In the genomic region with DNA sequence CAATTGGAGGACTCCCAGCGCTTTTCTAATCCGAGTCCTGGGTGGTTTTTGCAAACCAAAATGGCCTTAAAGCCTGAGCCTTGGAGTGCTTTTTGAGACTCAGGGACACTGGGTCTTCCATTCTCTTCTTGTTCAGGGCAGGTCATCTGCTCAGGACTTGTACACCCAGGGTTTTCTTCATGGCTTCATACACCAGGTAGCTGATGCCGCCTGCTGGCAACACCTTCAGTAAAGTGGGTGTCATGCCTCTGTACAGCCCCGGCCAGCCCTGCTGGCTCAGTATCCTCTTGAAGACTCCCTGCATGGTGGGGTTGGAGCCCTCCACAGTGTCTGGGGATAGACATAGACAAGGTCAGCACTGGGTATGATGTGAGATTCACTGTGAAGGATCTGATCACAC, we compare ENCODE assay signal across 11 mouse cellular contexts. TPM values are rescaled to one million over a fixed set of nuclear protein-coding genes. Genes with fewer than 3 reads are reported as not detected.
DNase-seq lines count a peak whose midpoint lies in the region; ATAC-seq and TF ChIP-seq lines count a peak whose summit lies in the region.
"Had no signal": no experiment of that assay in that cellular context is flagged by ENCODE, and none has a peak within 500 bp of the region (broad histone marks: within the 10 kb centered on the region; RNA-seq: fewer than 3 reads in every experiment).

No protein-coding gene starts in this region.

- no peak for TF ChIP-seq CTCF in cerebellum, adult 2 months (IDR thresholded peaks at IDR 0.05; ENCODE audit: borderline replicate concordance, insufficient read depth, low read depth, low read length)

- 86% methylated on average over 4 of the region's 4 CpGs for WGBS in cerebellum, adult 2 months
- 85% methylated on average over 4 of the region's 4 CpGs for WGBS in liver, embryonic 11.5 days
- WGBS in intestine, embryonic 14.5 days: 88% methylated on average over 4 of the region's 4 CpGs
- WGBS in neural tube, embryonic 13.5 days: 87% methylated on average over 4 of the region's 4 CpGs

- H3K4me2 ChIP-seq in liver, embryonic 11.5 days: peak overlapping the region; percentile 78
- peak overlapping the region; percentile 65; the same call in 1 of the 2 replicates for H3K4me2 ChIP-seq in intestine, embryonic 14.5 days (ENCODE audit: low read length)
- H3K4me2 ChIP-seq in neural tube, embryonic 13.5 days: peak overlapping the region; percentile 68; the same call in 1 of the 2 replicates

- no peak overlapping the region for H3K4me3 ChIP-seq in cerebellum, adult 2 months (replicated peaks; ENCODE audit: insufficient read depth, low read depth, low read length)
- H3K4me3 ChIP-seq in liver, embryonic 11.5 days (ENCODE audit: low read depth, low read length): no peak overlapping the region
- H3K4me3 ChIP-seq in intestine, embryonic 14.5 days (ENCODE audit: low read depth, low read length): no peak overlapping the region
- H3K4me3 ChIP-seq in neural tube, embryonic 13.5 days: peak overlapping the region; percentile 45

- H3K27me3 ChIP-seq in cerebellum, adult 2 months (ENCODE audit: control insufficient read depth, insufficient read depth, low read length): no peaks in the 10 kb centered on the region
- H3K27me3 ChIP-seq in liver, embryonic 11.5 days (replicated peaks; ENCODE audit: control insufficient read depth, insufficient read depth, low read length): no peaks in the 10 kb centered on the region; the same call in 1 of the 2 replicates
- no peaks in the 10 kb centered on the region for H3K27me3 ChIP-seq in intestine, embryonic 14.5 days (replicated peaks; ENCODE audit: control insufficient read depth, insufficient read depth, low read length)
- peaks cover 3% of the 10 kb centered on the region for H3K27me3 ChIP-seq in neural tube, embryonic 13.5 days

- H3K27ac ChIP-seq in cerebellum, adult 2 months (ENCODE audit: insufficient read depth, low read length): 0 out of 2 replicates have a peak overlapping the region, but pooled peaks have one; percentile 30
- H3K27ac ChIP-seq in liver, embryonic 11.5 days (ENCODE audit: low read depth, low read length): no peak overlapping the region
- no peak overlapping the region for H3K27ac ChIP-seq in intestine, embryonic 14.5 days (ENCODE audit: low read depth)
- peak overlapping the region; percentile 90; the same call in 1 of the 2 replicates for H3K27ac ChIP-seq in neural tube, embryonic 13.5 days (replicated peaks)

- DNase-seq in cerebellum, adult 2 months: peak in 1 of 2 experiments; percentile 30
- no peak for DNase-seq in liver, embryonic 11.5 days (ENCODE audit: low spot score)
- no peak for DNase-seq in liver
- DNase-seq in intestine, embryonic 14.5 days (ENCODE audit: low spot score): no peak
- DNase-seq in left cerebral cortex, postnatal 25 days (ENCODE audit: low spot score in 2 of 2): no peak
- no peak for DNase-seq in left cerebral cortex, adult 11 months (ENCODE audit: low spot score)

- TF ChIP-seq POLR2A in cerebellum, adult 2 months (IDR thresholded peaks at IDR 0.05; ENCODE audit: borderline replicate concordance, insufficient read depth, low read length): no peak

- H3K9ac ChIP-seq in liver, embryonic 11.5 days (ENCODE audit: low read depth, low read length): no peak overlapping the region; the same call in 1 of the 2 replicates
- no peak overlapping the region for H3K9ac ChIP-seq in intestine, embryonic 14.5 days (ENCODE audit: low read length)
- no peak overlapping the region for H3K9ac ChIP-seq in neural tube, embryonic 13.5 days

- H3K4me1 ChIP-seq in cerebellum, adult 2 months (ENCODE audit: control insufficient read depth, insufficient read depth, low read length): peaks cover 5% of the 10 kb centered on the region
- H3K4me1 ChIP-seq in liver, embryonic 11.5 days (replicated peaks; ENCODE audit: control insufficient read depth, insufficient read depth, low read length): peaks cover 14% of the 10 kb centered on the region
- peaks cover 13% of the 10 kb centered on the region for H3K4me1 ChIP-seq in intestine, embryonic 14.5 days (replicated peaks; ENCODE audit: control insufficient read depth, insufficient read depth, low read length)
- H3K4me1 ChIP-seq in neural tube, embryonic 13.5 days (replicated peaks): peaks cover 29% of the 10 kb centered on the region

- intact Hi-C loops in left cerebral cortex, postnatal 25 days (cut with DNase I): no loop called here

- ATAC-seq in cerebellum, adult (ENCODE audit: insufficient number of reproducible peaks, low FRiP score, low TSS enrichment): no peak
- ATAC-seq in liver, embryonic 11.5 days (replicated peaks; ENCODE audit: low FRiP score): no peak
- ATAC-seq in intestine, embryonic 14.5 days (replicated peaks; ENCODE audit: low FRiP score, low TSS enrichment, low read depth): no peak
- ATAC-seq in neural tube, embryonic 13.5 days (ENCODE audit: low read depth): no peak

- H3K9me3 ChIP-seq in liver, embryonic 11.5 days (ENCODE audit: control insufficient read depth, low read length): no peaks in the 10 kb centered on the region
- H3K9me3 ChIP-seq in intestine, embryonic 14.5 days (ENCODE audit: control insufficient read depth, low read length): no peaks in the 10 kb centered on the region
- no peaks in the 10 kb centered on the region for H3K9me3 ChIP-seq in neural tube, embryonic 13.5 days

- peaks cover 11% of the 10 kb centered on the region for H3K36me3 ChIP-seq in liver, embryonic 11.5 days (ENCODE audit: control insufficient read depth, insufficient read depth, low read length)
- H3K36me3 ChIP-seq in intestine, embryonic 14.5 days (ENCODE audit: control insufficient read depth, insufficient read depth, low read length): peaks cover 13% of the 10 kb centered on the region
- peaks cover 10% of the 10 kb centered on the region for H3K36me3 ChIP-seq in neural tube, embryonic 13.5 days

RNA-seq across cellular contexts. Expression of a gene that starts 1.5 kb away (rescaled TPM):
- polyA plus RNA-seq in cerebellum, adult 2 months (2012; rRNA removed): 67.7 and 70.3 TPM in 2 replicates
- 46.7 and 51.1 TPM in 2 replicates for polyA plus RNA-seq in liver, embryonic 11.5 days (2014; fragmentation: Nextera tagmentation; extraction: Ambion mirVana)
- polyA plus RNA-seq in intestine, embryonic 14.5 days (2014; fragmentation: Nextera tagmentation; extraction: Ambion mirVana): 45.9 and 59.1 TPM in 2 replicates
- 33.5 and 34.2 TPM in 2 replicates for polyA plus RNA-seq in neural tube, embryonic 13.5 days (2015; fragmentation: Nextera tagmentation; extraction: Ambion mirVana)
- total RNA-seq in left cerebral cortex, postnatal 25 days (2021): 100 to 1,000 TPM; 103 to 110 TPM

RNA-seq across cellular contexts. Expression of a gene that starts 8.6 kb away (rescaled TPM):
- polyA plus RNA-seq in cerebellum, adult 2 months (2012; rRNA removed): 0.17 and 0.29 TPM in 2 replicates
- polyA plus RNA-seq in liver, embryonic 11.5 days (2014; fragmentation: Nextera tagmentation; extraction: Ambion mirVana): not detected in 2 replicates
- polyA plus RNA-seq in intestine, embryonic 14.5 days (2014; fragmentation: Nextera tagmentation; extraction: Ambion mirVana): not detected in 2 replicates
- not detected in 2 replicates for polyA plus RNA-seq in neural tube, embryonic 13.5 days (2015; fragmentation: Nextera tagmentation; extraction: Ambion mirVana)
- not detected for total RNA-seq in left cerebral cortex, postnatal 25 days (2021)
- total RNA-seq: common myeloid progenitor, adult 5-6 weeks; hematopoietic stem cell, adult 5-6 weeks; megakaryocyte, adult 5-6 weeks had no signal

RNA-seq across cellular contexts. Expression of a gene that starts 21.6 kb away (rescaled TPM):
- polyA plus RNA-seq in cerebellum, adult 2 months (2012; rRNA removed): 0.10 and 0.34 TPM in 2 replicates
- 0.26 and 0.33 TPM in 2 replicates for polyA plus RNA-seq in liver, embryonic 11.5 days (2014; fragmentation: Nextera tagmentation; extraction: Ambion mirVana)
- polyA plus RNA-seq in intestine, embryonic 14.5 days (2014; fragmentation: Nextera tagmentation; extraction: Ambion mirVana): 0.15 and 0.20 TPM in 2 replicates
- 0.32 and 0.43 TPM in 2 replicates for polyA plus RNA-seq in neural tube, embryonic 13.5 days (2015; fragmentation: Nextera tagmentation; extraction: Ambion mirVana)
- total RNA-seq in left cerebral cortex, postnatal 25 days (2021): under 1 TPM in 1 of 2 experiments, not detected in 1; 0.50 TPM
- total RNA-seq: common myeloid progenitor, adult 5-6 weeks; hematopoietic stem cell, adult 5-6 weeks; megakaryocyte, adult 5-6 weeks had no signal

RNA-seq across cellular contexts. Expression of a gene that starts 21.8 kb away (rescaled TPM):
- 81.0 and 85.3 TPM in 2 replicates for polyA plus RNA-seq in cerebellum, adult 2 months (2012; rRNA removed)
- 99.0 and 106 TPM in 2 replicates for polyA plus RNA-seq in liver, embryonic 11.5 days (2014; fragmentation: Nextera tagmentation; extraction: Ambion mirVana)
- 60.5 and 64.2 TPM in 2 replicates for polyA plus RNA-seq in intestine, embryonic 14.5 days (2014; fragmentation: Nextera tagmentation; extraction: Ambion mirVana)
- polyA plus RNA-seq in neural tube, embryonic 13.5 days (2015; fragmentation: Nextera tagmentation; extraction: Ambion mirVana): 72.5 and 72.9 TPM in 2 replicates
- 10 to 100 TPM; 53.7 to 58.9 TPM for total RNA-seq in left cerebral cortex, postnatal 25 days (2021)

RNA-seq across cellular contexts. Expression of a gene that starts 26.1 kb away (rescaled TPM):
- polyA plus RNA-seq in cerebellum, adult 2 months (2012; rRNA removed): 2.8 and 3.3 TPM in 2 replicates
- polyA plus RNA-seq in liver, embryonic 11.5 days (2014; fragmentation: Nextera tagmentation; extraction: Ambion mirVana): 3.2 and 3.4 TPM in 2 replicates
- polyA plus RNA-seq in intestine, embryonic 14.5 days (2014; fragmentation: Nextera tagmentation; extraction: Ambion mirVana): 60.3 and 75.4 TPM in 2 replicates
- polyA plus RNA-seq in neural tube, embryonic 13.5 days (2015; fragmentation: Nextera tagmentation; extraction: Ambion mirVana): 0.92 and 1.1 TPM in 2 replicates
- total RNA-seq in left cerebral cortex, postnatal 25 days (2021): 1 to 10 TPM; 1.2 to 2.4 TPM
- total RNA-seq: hematopoietic stem cell, adult 5-6 weeks had no signal

Comparison
In these comparisons a context has a peak if more than half of its experiments do, and no peak if none do; other contexts are left out.
1. H3K27ac ChIP-seq: peak in cerebellum, adult 2 months (single experiment) and neural tube, embryonic 13.5 days (single experiment); none in liver, embryonic 11.5 days (single experiment) and intestine, embryonic 14.5 days (single experiment).
2. Peak in every context shown above with its lines, with median percentiles within 50 percentile points of each other: H3K4me2 ChIP-seq.